Mouse (Mus musculus): ENCODE results near the gene Itm2a. TPM values are rescaled to one million over a fixed set of nuclear protein-coding genes. Genes with fewer than 3 reads are reported as not detected.

Itm2a gene
- polyA plus RNA-seq, 1 experiment, result 1.3 TPM

DNA sequence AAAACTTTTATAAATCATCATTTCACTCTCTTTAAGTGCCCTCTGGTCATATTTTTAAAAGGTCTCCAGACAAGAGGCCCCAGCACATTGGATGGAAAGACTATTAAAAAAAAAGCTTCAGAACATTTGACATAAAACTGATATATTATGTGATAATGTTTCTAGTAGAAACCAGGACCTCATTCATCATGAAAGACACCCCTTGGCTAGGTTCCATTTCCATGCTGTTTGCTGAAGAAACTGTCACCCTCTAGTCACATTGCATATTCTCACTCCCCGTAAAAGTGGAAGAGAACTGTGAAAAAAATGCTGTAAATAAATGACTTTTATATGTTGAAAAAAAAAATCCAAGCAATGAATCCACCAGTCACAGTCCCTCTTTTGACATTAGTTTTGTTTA lies 12.8 kb upstream of the Itm2a start:
- H3K27me3 ChIP-seq (ENCODE audit: control insufficient read depth, insufficient read depth, insufficient read length), result no peaks in the 10 kb centered on the region
- H3K4me3 ChIP-seq, result no peak overlapping the region
- no peaks in the 10 kb centered on the region for H3K36me3 ChIP-seq (ENCODE audit: control insufficient read depth, insufficient read depth)
- no peak overlapping the region for H3K4me2 ChIP-seq (ENCODE audit: low read depth)
- TF ChIP-seq SRF (IDR thresholded peaks at IDR 0.05; ENCODE audit: control insufficient read depth, insufficient read length, low read depth), result no peak
- no peak for TF ChIP-seq TCF12 (IDR thresholded peaks at IDR 0.05; ENCODE audit: insufficient read depth, poor library complexity, severe bottlenecking)
- TF ChIP-seq REST (IDR thresholded peaks at IDR 0.05; ENCODE audit: insufficient read depth, insufficient read length), result no peak
- no peak for TF ChIP-seq MAX (IDR thresholded peaks at IDR 0.05; ENCODE audit: low read depth)
- no peak overlapping the region for H3ac ChIP-seq (ENCODE audit: control insufficient read depth, insufficient read length)
- H3K79me2 ChIP-seq (ENCODE audit: control insufficient read depth, insufficient read depth), result no peaks in the 10 kb centered on the region

GRCm38 (mm10) chrX:107402481-107402880 lies 695 bp downstream of the Itm2a start:
- TF ChIP-seq TCF3 (IDR thresholded peaks at IDR 0.05; ENCODE audit: insufficient read length, low read depth), result no peak
- TF ChIP-seq POLR2AphosphoS2 (IDR thresholded peaks at IDR 0.05; ENCODE audit: insufficient read length, low read depth), result no peak
- no peak for TF ChIP-seq MYOG (IDR thresholded peaks at IDR 0.05; ENCODE audit: control insufficient read depth in 1 of 3, insufficient read depth in 1 of 3, insufficient read length in 2 of 3, low read depth in 2 of 3)
- TF ChIP-seq TCF12 (IDR thresholded peaks at IDR 0.05; ENCODE audit: insufficient read depth, poor library complexity, severe bottlenecking), result no peak
- no peak for TF ChIP-seq SRF (IDR thresholded peaks at IDR 0.05; ENCODE audit: control insufficient read depth, insufficient read length, low read depth)
- TF ChIP-seq USF1 (IDR thresholded peaks at IDR 0.05; ENCODE audit: low read depth), result no peak
- no peak for TF ChIP-seq REST (IDR thresholded peaks at IDR 0.05; ENCODE audit: insufficient read depth, insufficient read length)
- no peak for TF ChIP-seq MAX (IDR thresholded peaks at IDR 0.05; ENCODE audit: low read depth)
- no peak for TF ChIP-seq MYOD1 (IDR thresholded peaks at IDR 0.05; ENCODE audit: control insufficient read depth in 1 of 3, insufficient read length in 2 of 3, low read depth in 2 of 3)
- no peak for TF ChIP-seq CEBPB (IDR thresholded peaks at IDR 0.05; ENCODE audit: insufficient read depth, poor library complexity, severe bottlenecking)
- TF ChIP-seq E2F4 (IDR thresholded peaks at IDR 0.05; ENCODE audit: insufficient read depth), result no peak
- no peak for TF ChIP-seq POLR2A (IDR thresholded peaks at IDR 0.05; ENCODE audit: insufficient read length, low read depth)
- Histone ChIP-seq H3K4me2 (ENCODE audit: low read depth) (peak overlapping the region; percentile 24), H3K4me3 (no peak overlapping the region), H3ac (ENCODE audit: control insufficient read depth, insufficient read length) (no peak overlapping the region), H3K79me2 (ENCODE audit: control insufficient read depth, insufficient read depth) (no peaks in the 10 kb centered on the region), H3K27me3 (ENCODE audit: control insufficient read depth, insufficient read depth, insufficient read length) (no peaks in the 10 kb centered on the region), H3K36me3 (ENCODE audit: control insufficient read depth, insufficient read depth) (no peaks in the 10 kb centered on the region)

- Histone ChIP-seq H3K4me2 (ENCODE audit: low read depth) (no peak overlapping the region), H3K36me3 (ENCODE audit: control insufficient read depth, insufficient read depth) (no peaks in the 10 kb centered on the region), H3K4me3 (no peak overlapping the region), H3ac (ENCODE audit: control insufficient read depth, insufficient read length) (no peak overlapping the region), H3K79me2 (ENCODE audit: control insufficient read depth, insufficient read depth) (no peaks in the 10 kb centered on the region), H3K27me3 (ENCODE audit: control insufficient read depth, insufficient read depth, insufficient read length) (no peaks in the 10 kb centered on the region)
- TF ChIP-seq MYOD1 (IDR thresholded peaks at IDR 0.05; ENCODE audit: control insufficient read depth in 1 of 3, insufficient read length in 2 of 3, low read depth in 2 of 3) (no peak), TCF3 (IDR thresholded peaks at IDR 0.05; ENCODE audit: insufficient read length, low read depth) (no peak), MAX (IDR thresholded peaks at IDR 0.05; ENCODE audit: low read depth) (no peak)
Observed at GRCm38 (mm10) chrX:107399087-107399486, 4.1 kb downstream of the Itm2a start.

- Histone ChIP-seq H3K79me2 (ENCODE audit: control insufficient read depth, insufficient read depth) (no peaks in the 10 kb centered on the region), H3K4me3 (no peak overlapping the region), H3K36me3 (ENCODE audit: control insufficient read depth, insufficient read depth) (no peaks in the 10 kb centered on the region), H3K4me2 (ENCODE audit: low read depth) (no peak overlapping the region), H3K27me3 (ENCODE audit: control insufficient read depth, insufficient read depth, insufficient read length) (no peaks in the 10 kb centered on the region), H3ac (ENCODE audit: control insufficient read depth, insufficient read length) (no peak overlapping the region)
- no peak for TF ChIP-seq E2F4 (IDR thresholded peaks at IDR 0.05; ENCODE audit: insufficient read depth)
- no peak for TF ChIP-seq MYOD1 (IDR thresholded peaks at IDR 0.05; ENCODE audit: control insufficient read depth in 1 of 3, insufficient read length in 2 of 3, low read depth in 2 of 3)
- no peak for TF ChIP-seq TCF12 (IDR thresholded peaks at IDR 0.05; ENCODE audit: insufficient read depth, poor library complexity, severe bottlenecking)
- TF ChIP-seq TCF3 (IDR thresholded peaks at IDR 0.05; ENCODE audit: insufficient read length, low read depth), result no peak
- TF ChIP-seq REST (IDR thresholded peaks at IDR 0.05; ENCODE audit: insufficient read depth, insufficient read length), result no peak
- TF ChIP-seq CEBPB (IDR thresholded peaks at IDR 0.05; ENCODE audit: insufficient read depth, poor library complexity, severe bottlenecking), result no peak
- no peak for TF ChIP-seq POLR2A (IDR thresholded peaks at IDR 0.05; ENCODE audit: insufficient read length, low read depth)
- no peak for TF ChIP-seq SRF (IDR thresholded peaks at IDR 0.05; ENCODE audit: control insufficient read depth, insufficient read length, low read depth)
- TF ChIP-seq MAX (IDR thresholded peaks at IDR 0.05; ENCODE audit: low read depth), result no peak
- TF ChIP-seq USF1 (IDR thresholded peaks at IDR 0.05; ENCODE audit: low read depth), result no peak
- TF ChIP-seq MYOG (IDR thresholded peaks at IDR 0.05; ENCODE audit: control insufficient read depth in 1 of 3, insufficient read depth in 1 of 3, insufficient read length in 2 of 3, low read depth in 2 of 3), result no peak
- TF ChIP-seq POLR2AphosphoS2 (IDR thresholded peaks at IDR 0.05; ENCODE audit: insufficient read length, low read depth), result no peak
Observed at GRCm38 (mm10) chrX:107393256-107393655, 9.9 kb downstream of the Itm2a start.

GRCm38 (mm10) chrX:107375329-107375728 lies 27.8 kb downstream of the Itm2a start:
- Histone ChIP-seq H3K4me2 (ENCODE audit: low read depth) (no peak overlapping the region), H3K4me3 (no peak overlapping the region), H3ac (ENCODE audit: control insufficient read depth, insufficient read length) (no peak overlapping the region), H3K79me2 (ENCODE audit: control insufficient read depth, insufficient read depth) (no peaks in the 10 kb centered on the region), H3K27me3 (ENCODE audit: control insufficient read depth, insufficient read depth, insufficient read length) (no peaks in the 10 kb centered on the region), H3K36me3 (ENCODE audit: control insufficient read depth, insufficient read depth) (no peaks in the 10 kb centered on the region)
- no peak for TF ChIP-seq E2F4 (IDR thresholded peaks at IDR 0.05; ENCODE audit: insufficient read depth)
- no peak for TF ChIP-seq REST (IDR thresholded peaks at IDR 0.05; ENCODE audit: insufficient read depth, insufficient read length)
- TF ChIP-seq POLR2A (IDR thresholded peaks at IDR 0.05; ENCODE audit: insufficient read length, low read depth), result no peak
- no peak for TF ChIP-seq CEBPB (IDR thresholded peaks at IDR 0.05; ENCODE audit: insufficient read depth, poor library complexity, severe bottlenecking)
- TF ChIP-seq MAX (IDR thresholded peaks at IDR 0.05; ENCODE audit: low read depth), result no peak
- no peak for TF ChIP-seq USF1 (IDR thresholded peaks at IDR 0.05; ENCODE audit: low read depth)
- no peak for TF ChIP-seq POLR2AphosphoS2 (IDR thresholded peaks at IDR 0.05; ENCODE audit: insufficient read length, low read depth)
- no peak for TF ChIP-seq MYOD1 (IDR thresholded peaks at IDR 0.05; ENCODE audit: control insufficient read depth in 1 of 3, insufficient read length in 2 of 3, low read depth in 2 of 3)
- TF ChIP-seq TCF12 (IDR thresholded peaks at IDR 0.05; ENCODE audit: insufficient read depth, poor library complexity, severe bottlenecking), result no peak
- no peak for TF ChIP-seq SRF (IDR thresholded peaks at IDR 0.05; ENCODE audit: control insufficient read depth, insufficient read length, low read depth)
- no peak for TF ChIP-seq MYOG (IDR thresholded peaks at IDR 0.05; ENCODE audit: control insufficient read depth in 1 of 3, insufficient read depth in 1 of 3, insufficient read length in 2 of 3, low read depth in 2 of 3)
- TF ChIP-seq TCF3 (IDR thresholded peaks at IDR 0.05; ENCODE audit: insufficient read length, low read depth), result no peak

Other genes starting within 250 kb of the Itm2a start
- gene Gpr174, start 147.5 kb downstream of the Itm2a start, polyA plus RNA-seq (2012; fragmentation: generic; extraction: Trizol), result not detected

All from myocyte (in vitro differentiated cells).